ENCODE assay signal across 12 mouse cellular contexts in the genomic region with DNA sequence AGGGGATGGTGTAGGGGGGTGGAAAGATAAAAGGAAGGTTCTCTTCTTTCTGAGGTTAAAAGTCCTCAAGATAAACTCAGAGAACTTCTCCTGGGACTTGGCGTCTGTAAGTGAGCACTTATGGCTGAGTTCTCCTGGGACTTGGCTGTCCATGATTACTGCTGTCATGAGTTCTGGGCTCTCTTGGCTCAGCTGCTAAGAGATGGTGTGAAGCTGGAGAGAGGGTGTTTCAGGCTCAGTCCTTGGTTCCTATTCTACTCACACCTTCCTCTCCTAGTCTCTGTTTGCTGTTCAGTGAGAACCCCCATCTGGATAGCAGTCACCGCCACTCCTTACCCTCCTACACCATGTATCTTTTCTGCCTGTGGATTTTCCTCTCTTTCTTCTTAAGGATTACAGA.
"Had no signal": no experiment of that assay in that cellular context is flagged by ENCODE, and none has a peak within 500 bp of the region (broad histone marks: within the 10 kb centered on the region; RNA-seq: fewer than 3 reads in every experiment).

No protein-coding gene starts in this region.

- DNase-seq: retina, postnatal 1 day; right cerebral cortex, adult 18-20 months; right cerebral cortex, postnatal 14 days; right cerebral cortex, postnatal 25 days; right cerebral cortex, postnatal 4 days; spleen, adult 18-20 months; thymus, adult 18-20 months; thymus, adult 2 months; thymus, postnatal 14 days; thymus, postnatal 25 days; thymus, postnatal 36 days; thymus, postnatal 4 days had no signal
